Mouse (Mus musculus) midbrain, embryonic 13.5 days (tissue): Measurements from ENCODE around the gene Cracr2b. TPM values are rescaled to one million over a fixed set of nuclear protein-coding genes. Genes with fewer than 3 reads are reported as not detected.
A peak's percentile ranks its signal among the peaks of the same experiment; 100 is the strongest.

Experiments used
- ATAC-seq: fragments of 200-750 bp; cut with Nextera tagmentation; 2 replicates; pipeline ENCODE4 v1.8.0; 2017; ENCODE audit warnings: mild to moderate bottlenecking, moderate TSS enrichment, moderate library complexity
- H3K27ac ChIP-seq: fragments of 300-500 bp; sonication (generic); 2 replicates; pipeline ENCODE4 v1.5.1; 2015; ENCODE audit warnings: inconsistent platforms, mild to moderate bottlenecking, moderate library complexity
- H3K27me3 ChIP-seq: fragments of 300-500 bp; sonication (generic); 2 replicates; pipeline ENCODE4 v1.6.1; 2015; ENCODE audit warnings: mild to moderate bottlenecking, inconsistent platforms
- H3K36me3 ChIP-seq: fragments of 300-500 bp; sonication (generic); 2 replicates; pipeline ENCODE4 v1.6.1; 2015; ENCODE audit warnings: mild to moderate bottlenecking, inconsistent platforms
- H3K4me1 ChIP-seq: fragments of 300-500 bp; sonication (generic); replicated peaks from 2 replicates; pipeline ENCODE4 v1.6.1; 2015; ENCODE audit warnings: inconsistent platforms
- H3K4me2 ChIP-seq: fragments of 300-500 bp; sonication (generic); replicated peaks from 2 replicates; pipeline ENCODE4 v1.6.1; 2015; ENCODE audit warnings: moderate library complexity, mild to moderate bottlenecking, inconsistent platforms
- H3K4me3 ChIP-seq: fragments of 300-500 bp; sonication (generic); replicated peaks from 2 replicates; pipeline ENCODE4 v1.5.1; 2015; ENCODE audit warnings: mild to moderate bottlenecking, inconsistent platforms
- H3K9ac ChIP-seq: fragments of 300-500 bp; sonication (generic); replicated peaks from 2 replicates; pipeline ENCODE4 v1.6.1; 2015; ENCODE audit warnings: mild to moderate bottlenecking, inconsistent platforms
- H3K9me3 ChIP-seq: fragments of 300-500 bp; sonication (generic); 2 replicates; pipeline ENCODE4 v1.6.1; 2016; ENCODE audit warnings: mild to moderate bottlenecking, inconsistent platforms
- WGBS: fragments of 180-500 bp; shearing (Covaris S2); methylation state at CpG from one replicate; pipeline ENCODE4 v1.1.7; 2015; 5-methylcytosine and 5-hydroxymethylcytosine counted together
- polyA plus RNA-seq: library from polyadenylated mRNA; unstranded; fragments of >200 nt; fragmentation: Nextera tagmentation; extraction: Ambion mirVana; gene quantifications from 2 replicates; pipeline ENCODE4 v1.2.1, GENCODE M21; 2015

Cracr2b gene
- polyA plus RNA-seq, 1 experiment from 2014 or later, result 6.8 TPM

DNA sequence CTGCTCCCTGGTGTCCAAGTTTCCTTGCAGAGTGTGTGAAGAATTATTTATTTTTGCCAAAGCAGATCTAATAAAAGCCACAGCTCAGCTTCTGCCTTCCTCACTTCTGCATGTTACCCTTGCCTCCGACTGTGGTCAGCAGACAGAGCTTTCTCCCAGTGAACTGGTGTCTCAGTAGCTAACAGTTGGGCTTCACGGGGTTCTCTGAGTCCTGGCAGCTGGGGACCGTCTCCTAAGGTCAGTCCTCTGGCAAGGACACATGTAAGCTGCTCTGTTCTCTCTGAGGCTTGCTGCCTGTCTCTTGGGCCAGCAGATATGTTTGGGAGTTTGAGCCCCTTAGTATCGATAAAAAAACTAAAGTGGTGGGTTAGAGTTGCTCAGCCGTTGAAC, 898 bp upstream of the Cracr2b start:
- no peaks in the 10 kb centered on the region for H3K9me3 ChIP-seq
- no peak overlapping the region for H3K9ac ChIP-seq
- no peak overlapping the region for H3K4me2 ChIP-seq
- H3K36me3 ChIP-seq, result peaks cover 13% of the 10 kb centered on the region
- ATAC-seq, result no peak
- 77% methylated on average over 5 of the region's 5 CpGs for WGBS
- H3K4me3 ChIP-seq, result no peak overlapping the region
- peaks cover 62% of the 10 kb centered on the region for H3K27me3 ChIP-seq
- H3K27ac ChIP-seq, result no peak overlapping the region
- H3K4me1 ChIP-seq, result peaks cover 27% of the 10 kb centered on the region

DNA sequence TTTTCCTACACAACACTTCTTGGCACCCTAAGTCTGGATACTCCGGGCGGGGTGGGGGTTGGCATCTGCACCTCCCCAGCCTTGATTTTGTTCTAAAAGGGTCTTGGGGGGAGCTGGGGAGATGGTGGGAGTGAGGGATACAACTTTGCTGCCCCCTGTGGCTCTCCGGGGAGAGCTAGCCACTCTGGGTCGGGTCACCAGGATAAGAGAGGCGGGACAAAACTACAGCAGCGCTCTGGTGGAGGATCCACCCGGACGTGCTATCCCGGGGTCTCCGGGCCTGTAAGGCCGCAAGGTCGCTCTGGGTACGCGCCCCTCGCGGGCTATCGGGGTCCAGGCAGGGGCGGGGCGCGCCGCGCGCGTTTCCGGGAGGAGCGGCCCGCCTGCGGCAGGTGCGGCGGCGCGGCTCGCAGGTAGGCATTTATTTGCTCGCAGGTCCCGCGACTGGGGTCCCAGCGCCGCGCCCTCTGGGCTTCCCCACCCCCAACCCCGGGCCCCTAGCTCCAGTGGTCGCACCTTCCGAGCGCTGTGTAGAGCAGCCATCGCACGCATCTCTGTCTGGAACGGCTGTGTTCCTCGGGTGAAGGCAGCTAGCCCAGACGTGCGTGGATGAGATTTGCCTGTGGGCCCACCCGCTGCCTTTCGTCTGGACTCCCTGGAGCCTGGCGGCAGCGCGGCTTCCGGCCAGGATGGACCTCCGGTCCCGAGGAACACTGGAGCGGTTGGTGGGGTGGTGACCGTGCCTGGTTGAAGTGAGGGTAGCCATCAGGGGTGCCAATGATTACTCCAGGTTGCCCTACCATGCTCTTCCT, 833 bp downstream of the Cracr2b start:
- Histone ChIP-seq H3K27me3 (peaks cover 80% of the 10 kb centered on the region), H3K4me1 (peaks cover 17% of the 10 kb centered on the region), H3K27ac (no peak overlapping the region), H3K36me3 (peaks cover 13% of the 10 kb centered on the region), H3K4me2 (peak overlapping the region; percentile 61), H3K9ac (peak overlapping the region; percentile 59), H3K4me3 (peak overlapping the region; percentile 36), H3K9me3 (no peaks in the 10 kb centered on the region)
- no peak for ATAC-seq
- 2% methylated on average over 59 of the region's 59 CpGs for WGBS

DNA sequence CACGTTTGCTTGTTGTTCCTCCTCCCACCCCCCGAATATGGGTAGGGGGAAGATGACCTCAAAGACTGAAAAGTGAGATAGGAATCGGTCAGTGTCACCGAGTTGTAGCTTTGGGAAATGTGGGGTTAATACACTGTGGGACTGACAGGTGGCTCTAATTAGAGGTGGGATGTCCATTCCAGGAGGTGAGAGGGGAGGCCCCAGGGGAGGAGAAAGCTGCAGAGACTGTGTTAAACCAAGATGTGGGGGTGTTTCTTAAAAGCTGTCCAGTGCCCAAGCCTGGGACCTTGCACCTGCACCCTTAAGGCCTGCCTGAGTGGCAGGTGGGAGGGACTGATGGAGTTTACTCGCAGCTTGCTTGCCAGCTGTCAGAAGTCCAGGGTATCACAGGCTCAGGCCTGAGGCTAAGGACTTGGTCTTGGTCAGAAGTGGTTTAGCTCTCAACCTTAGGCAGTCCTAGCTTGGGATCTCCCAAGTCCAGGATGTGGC, 1.5 kb downstream of the Cracr2b start:
- Histone ChIP-seq H3K9ac (peak overlapping the region; percentile 59), H3K4me3 (peak overlapping the region; percentile 36), H3K4me1 (peaks cover 24% of the 10 kb centered on the region), H3K9me3 (no peaks in the 10 kb centered on the region), H3K27me3 (peaks cover 84% of the 10 kb centered on the region), H3K36me3 (peaks cover 13% of the 10 kb centered on the region), H3K4me2 (peak overlapping the region; percentile 61), H3K27ac (no peak overlapping the region)
- 21% methylated on average over 5 of the region's 5 CpGs for WGBS
- ATAC-seq, result no peak

DNA sequence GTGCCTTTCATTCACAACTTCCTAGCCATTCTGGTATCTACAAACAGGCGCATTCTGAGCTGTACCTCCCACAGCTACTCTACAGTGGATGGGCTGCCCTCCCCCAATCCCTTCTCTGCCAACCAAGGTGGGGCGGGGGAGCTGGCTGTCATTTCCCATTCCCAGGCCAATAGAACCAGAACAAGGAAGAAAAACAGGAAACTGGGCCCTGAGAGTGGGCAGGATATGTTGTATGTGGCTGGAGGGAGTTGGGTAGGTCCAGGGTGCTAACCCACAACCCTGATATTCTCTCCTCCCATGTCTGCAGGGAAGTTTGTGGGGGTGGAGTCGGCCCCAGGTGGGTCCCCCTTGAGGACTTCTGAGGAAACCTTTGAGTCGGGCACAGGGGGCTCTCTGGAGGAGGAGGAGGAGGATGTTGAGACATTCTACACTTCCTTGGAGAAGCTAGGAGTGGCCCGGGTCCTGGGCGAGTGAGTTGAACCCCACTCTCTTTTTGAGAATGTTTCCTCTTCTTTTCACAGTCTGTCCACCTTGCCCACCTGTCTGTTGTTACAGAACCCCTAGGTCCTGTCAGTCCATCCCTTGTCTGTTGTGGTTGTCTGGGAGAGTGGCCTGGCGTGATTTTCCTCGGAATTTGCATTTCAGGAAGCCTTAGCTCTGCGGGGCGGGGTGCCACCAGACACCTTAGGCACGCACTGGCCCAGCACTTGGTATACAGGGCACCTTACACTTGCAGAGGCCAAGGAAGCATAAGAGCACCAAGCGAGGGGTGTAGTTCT, 3.1 kb downstream of the Cracr2b start:
- H3K4me2 ChIP-seq, result 0 out of 2 replicates have a peak overlapping the region, but pooled peaks have one; percentile 36
- H3K27ac ChIP-seq, result no peak overlapping the region

GRCm38 (mm10) chr7:141464603-141465201, 3.8 kb downstream of the Cracr2b start:
- Histone ChIP-seq H3K4me2 (peak overlapping the region; percentile 36; the same call in 1 of the 2 replicates), H3K9ac (no peak overlapping the region; the same call in 1 of the 2 replicates), H3K27me3 (peaks cover 75% of the 10 kb centered on the region), H3K4me3 (peak overlapping the region; percentile 16), H3K27ac (no peak overlapping the region), H3K36me3 (peaks cover 4% of the 10 kb centered on the region), H3K9me3 (no peaks in the 10 kb centered on the region), H3K4me1 (peaks cover 44% of the 10 kb centered on the region)
- no peak for ATAC-seq
- WGBS, result 3% methylated on average over 37 of the region's 38 CpGs

More for the DNA sequence above, 3.1 kb downstream of the Cracr2b start:
- ATAC-seq, result no peak
- Histone ChIP-seq H3K9me3 (no peaks in the 10 kb centered on the region), H3K27me3 (peaks cover 82% of the 10 kb centered on the region), H3K9ac (no peak overlapping the region; the same call in 1 of the 2 replicates), H3K36me3 (peaks cover 11% of the 10 kb centered on the region), H3K4me1 (peaks cover 37% of the 10 kb centered on the region), H3K4me3 (peak overlapping the region; percentile 16; the same call in 1 of the 2 replicates)
- 14% methylated on average over 12 of the region's 12 CpGs for WGBS

GRCm38 (mm10) chr7:141465388-141466044, 4.6 kb downstream of the Cracr2b start:
- no peak overlapping the region for H3K4me2 ChIP-seq
- H3K9ac ChIP-seq, result 0 out of 2 replicates have a peak overlapping the region, but pooled peaks have one; percentile 28
- H3K27ac ChIP-seq, result no peak overlapping the region
- peaks cover 8% of the 10 kb centered on the region for H3K36me3 ChIP-seq
- H3K9me3 ChIP-seq, result no peaks in the 10 kb centered on the region
- WGBS, result 38% methylated on average over 10 of the region's 10 CpGs
- no peak for ATAC-seq
- H3K27me3 ChIP-seq, result peaks cover 66% of the 10 kb centered on the region
- no peak overlapping the region for H3K4me3 ChIP-seq
- H3K4me1 ChIP-seq, result peaks cover 51% of the 10 kb centered on the region

DNA sequence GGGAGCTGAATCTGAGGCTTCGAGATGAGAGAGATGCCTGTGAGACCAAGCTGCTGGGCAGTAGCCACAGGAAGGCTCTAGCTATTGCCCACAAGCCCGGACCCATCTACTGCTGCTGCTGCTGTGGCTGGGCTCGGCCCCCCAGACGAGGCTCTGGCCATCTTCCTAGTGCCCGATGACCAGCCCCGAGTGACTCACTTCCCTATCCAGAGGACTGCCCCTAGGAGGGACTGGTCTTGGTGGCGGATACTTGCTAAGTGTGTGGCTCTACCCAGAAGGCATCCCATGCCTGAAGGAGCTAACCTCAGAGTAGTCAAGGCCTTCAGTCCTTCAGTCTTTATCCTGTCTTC, 5.1 kb downstream of the Cracr2b start:
- WGBS, result 73% methylated on average over 7 of the region's 7 CpGs
- ATAC-seq, result no peak
- peaks cover 51% of the 10 kb centered on the region for H3K4me1 ChIP-seq

GRCm38 (mm10) chr7:141466607-141467148, 5.8 kb downstream of the Cracr2b start:
- Histone ChIP-seq H3K36me3 (peaks cover 19% of the 10 kb centered on the region), H3K27me3 (peaks cover 55% of the 10 kb centered on the region), H3K4me1 (peaks cover 48% of the 10 kb centered on the region), H3K4me2 (peak overlapping the region; percentile 60), H3K9me3 (no peaks in the 10 kb centered on the region), H3K9ac (peak overlapping the region; percentile 83), H3K27ac (no peak overlapping the region), H3K4me3 (peak overlapping the region; percentile 66)
- no peak for ATAC-seq
- 68% methylated on average over 10 of the region's 10 CpGs for WGBS

More for the DNA sequence above, 5.1 kb downstream of the Cracr2b start:
- no peak overlapping the region for H3K27ac ChIP-seq
- H3K4me3 ChIP-seq, result no peak overlapping the region
- H3K36me3 ChIP-seq, result peaks cover 13% of the 10 kb centered on the region
- no peak overlapping the region for H3K9ac ChIP-seq
- H3K9me3 ChIP-seq, result no peaks in the 10 kb centered on the region
- H3K27me3 ChIP-seq, result peaks cover 61% of the 10 kb centered on the region
- no peak overlapping the region for H3K4me2 ChIP-seq

DNA sequence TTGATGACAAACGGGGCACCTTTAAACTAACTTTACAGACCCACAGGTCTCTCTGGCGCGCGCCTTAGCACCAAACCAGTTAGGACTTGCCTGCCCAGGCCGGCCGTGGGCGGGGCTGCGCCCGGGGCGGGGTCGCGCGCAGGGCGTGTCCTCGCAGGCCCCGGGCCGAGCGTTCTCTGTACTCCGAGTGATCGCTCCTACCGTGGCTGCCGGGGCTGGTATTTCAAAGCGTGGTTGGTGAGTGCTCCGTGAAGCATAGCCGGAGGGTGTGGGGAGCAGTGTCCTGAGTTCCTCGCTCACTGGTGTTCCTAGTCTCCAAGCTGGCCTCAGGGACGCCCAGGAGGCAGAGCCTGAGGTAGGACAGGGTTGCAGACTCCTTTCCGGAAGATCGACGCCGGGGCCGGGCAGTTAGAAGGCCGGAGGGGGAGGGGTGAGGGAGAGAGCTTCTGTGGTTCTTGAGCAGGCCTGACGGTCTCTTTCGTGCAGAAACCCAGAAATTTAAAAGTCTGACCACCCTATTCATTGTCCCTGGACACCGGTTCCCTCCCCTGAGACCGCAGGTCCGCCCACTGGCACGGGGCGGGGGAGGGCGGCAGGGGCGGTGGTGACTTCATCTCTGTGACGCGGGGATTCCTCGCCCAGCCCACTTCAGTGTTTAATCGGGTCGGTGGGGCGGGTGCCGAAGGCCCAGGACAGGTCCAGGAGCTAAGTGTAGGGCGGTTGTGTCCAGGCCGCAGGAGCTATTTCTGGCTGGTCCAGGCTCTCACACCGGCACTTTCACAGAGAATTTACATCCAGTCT, 6.5 kb downstream of the Cracr2b start, which contains the start of gene Cd151:
Gene Cd151, plus strand, starts transcription at position 163 of the 801 bp plus-strand sequence.
- peaks cover 47% of the 10 kb centered on the region for H3K27me3 ChIP-seq
- H3K27ac ChIP-seq, result peak within 1 kb of the TSS; percentile 87
- peak within 1 kb of the TSS; percentile 60 for H3K4me2 ChIP-seq
- peaks cover 26% of the 10 kb centered on the region for H3K36me3 ChIP-seq
- H3K4me3 ChIP-seq, result peak within 1 kb of the TSS; percentile 66
- peaks cover 43% of the 10 kb centered on the region for H3K4me1 ChIP-seq
- peak within 1 kb of the TSS; percentile 83 for H3K9ac ChIP-seq
- no peaks in the 10 kb centered on the region for H3K9me3 ChIP-seq
- ATAC-seq, result peak; percentile 46
- under 1% methylated on average over 52 of the region's 52 CpGs for WGBS

DNA sequence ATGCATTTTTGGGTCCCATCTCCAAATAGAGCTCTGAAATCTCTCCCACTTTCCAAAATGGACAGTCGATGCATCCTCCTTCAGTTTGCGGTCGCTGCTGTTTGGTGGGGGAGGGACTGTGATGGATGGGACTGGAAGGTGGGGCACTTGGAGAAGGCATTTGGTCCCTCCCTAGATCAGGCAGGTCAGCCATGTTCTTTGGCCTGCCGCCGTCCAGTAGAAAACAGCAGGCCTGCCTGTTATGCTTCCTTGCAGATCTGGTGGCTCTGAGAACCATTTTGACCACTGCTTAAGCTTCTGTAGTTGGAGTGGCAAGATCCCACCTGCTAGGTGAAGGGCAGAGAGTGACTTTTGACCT, 7.2 kb downstream of the Cracr2b start:
- peak overlapping the region; percentile 87 for H3K27ac ChIP-seq
- peak; percentile 15 for ATAC-seq

More for the DNA sequence above, 7.2 kb downstream of the Cracr2b start:
- peak overlapping the region; percentile 83 for H3K9ac ChIP-seq
- H3K9me3 ChIP-seq, result no peaks in the 10 kb centered on the region
- H3K27me3 ChIP-seq, result peaks cover 40% of the 10 kb centered on the region
- 32% methylated on average over 5 of the region's 5 CpGs for WGBS
- H3K4me2 ChIP-seq, result peak overlapping the region; percentile 60
- peak overlapping the region; percentile 66 for H3K4me3 ChIP-seq
- H3K36me3 ChIP-seq, result peaks cover 31% of the 10 kb centered on the region
- H3K4me1 ChIP-seq, result peaks cover 43% of the 10 kb centered on the region
